Mouse (Mus musculus) kidney, postnatal 4 days (tissue): ENCODE measurements around the gene Lrguk.
A peak's percentile ranks its signal among the peaks of the same experiment; 100 is the strongest.

ENCODE experiments used
- DNase-seq, 2 experiments: peaks; one replicate each; pipeline ENCODE4 v3.0.0; 2021; ENCODE audit warnings: mixed read lengths in 2 of 2

The Lrguk gene

DNA sequence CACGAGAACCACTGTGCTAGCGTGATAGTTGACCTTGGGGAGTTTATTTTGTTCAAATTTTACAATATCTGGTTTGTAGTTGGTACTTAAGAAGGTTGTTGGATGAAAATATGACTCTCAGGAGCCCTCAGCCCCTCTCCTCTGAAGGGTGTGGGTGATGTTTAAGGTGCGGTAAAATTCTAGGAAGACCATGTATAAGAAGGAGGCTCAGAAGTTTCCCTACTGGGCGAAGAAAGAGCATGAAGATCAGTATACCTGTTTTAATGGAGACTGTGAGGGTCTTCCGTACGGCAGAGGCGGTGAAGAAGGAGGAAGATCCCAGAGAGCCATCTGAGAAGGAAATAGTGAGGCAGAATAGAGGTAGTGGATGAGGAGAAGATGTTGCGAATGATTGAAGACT is 38.0 kb downstream of the Lrguk start:
- DNase-seq = no peak

DNA sequence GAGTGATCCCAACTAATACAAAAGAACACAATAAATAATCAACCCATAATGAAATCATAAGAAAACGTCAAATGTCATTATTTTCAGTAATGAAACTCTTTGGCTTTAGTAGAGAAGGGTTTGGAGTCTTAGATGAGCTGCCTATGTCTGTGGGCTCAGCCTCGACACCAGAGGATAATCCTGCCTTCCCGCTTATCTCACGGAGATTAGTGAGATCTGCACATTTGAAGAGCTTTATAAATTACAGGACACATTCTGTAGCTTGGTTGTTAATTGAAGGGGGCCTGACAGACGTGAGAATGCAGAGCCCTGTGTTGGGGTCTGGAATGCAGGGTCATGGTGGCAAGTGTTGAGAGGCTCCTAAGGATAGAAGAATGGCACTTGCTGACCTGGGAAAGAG is 42.7 kb downstream of the Lrguk start:
- DNase-seq = no peak

- no peak for DNase-seq
Measured at GRCm38 (mm10) chr6:34073931-34074442, 44.7 kb downstream of the Lrguk start.

DNA sequence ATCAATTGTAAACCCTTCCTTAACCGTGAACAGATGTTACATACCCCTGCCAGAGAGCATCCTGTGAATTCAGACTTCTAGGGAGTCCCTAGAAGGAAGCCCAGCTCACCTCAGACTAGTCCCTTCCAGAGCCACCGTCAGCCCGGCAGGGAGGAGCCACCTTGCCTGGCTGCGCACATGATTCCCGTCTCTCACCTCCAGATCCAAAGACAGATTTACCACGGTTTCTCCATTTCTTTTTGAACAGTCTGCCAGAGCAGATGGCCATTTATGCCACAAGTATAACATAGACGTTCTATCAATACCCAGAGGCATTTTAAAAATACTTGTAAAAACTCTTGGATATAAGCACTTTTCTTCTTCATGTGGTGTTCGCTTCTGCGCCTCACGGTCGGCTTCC is 46.3 kb downstream of the Lrguk start:
- DNase-seq = no peak

DNA sequence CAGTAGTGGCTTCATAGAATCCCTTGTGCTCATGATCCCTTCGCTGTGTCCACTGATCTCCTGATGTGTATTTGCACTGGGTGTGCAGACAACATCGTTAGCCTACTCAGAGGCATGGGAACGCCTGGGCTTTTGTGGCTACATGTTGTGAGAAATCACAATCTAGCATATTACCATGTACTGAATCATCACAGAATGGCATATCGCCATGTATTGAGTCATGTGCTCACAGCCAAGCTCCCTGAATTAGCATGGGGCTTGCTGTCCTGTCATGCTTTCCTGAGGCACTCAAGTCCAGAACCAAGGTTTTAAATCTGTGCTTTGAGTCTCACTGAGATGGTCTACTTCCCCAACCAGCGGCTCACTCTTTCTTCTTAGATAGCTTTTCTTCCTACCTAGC is 54.2 kb downstream of the Lrguk start:
- no peak for DNase-seq

DNA sequence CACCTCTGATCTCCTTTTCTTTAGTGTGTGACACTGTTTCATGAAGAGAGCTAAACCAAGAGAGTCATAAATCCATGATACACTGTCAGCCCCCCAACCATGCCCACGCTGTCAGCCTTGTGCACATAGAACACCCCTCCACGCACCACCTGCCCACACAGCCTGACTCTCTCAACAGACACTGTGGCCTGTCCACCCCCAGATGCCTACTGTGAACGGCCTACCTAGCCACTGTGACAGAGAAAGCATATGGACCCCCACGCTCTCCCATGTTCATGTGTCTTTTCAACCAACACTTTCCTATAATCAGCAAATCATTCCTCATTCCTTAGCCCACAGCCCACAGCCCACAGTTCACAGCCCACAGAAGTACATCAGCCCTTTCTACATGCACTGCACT is 58.5 kb downstream of the Lrguk start:
- DNase-seq = no peak

GRCm38 (mm10) chr6:34088986-34089385 is 59.7 kb downstream of the Lrguk start:
- no peak for DNase-seq

- DNase-seq = no peak
Measured at GRCm38 (mm10) chr6:34091537-34091936, 62.3 kb downstream of the Lrguk start.

- peak in 1 of 2 experiments; percentile 16 for DNase-seq
Measured at GRCm38 (mm10) chr6:34096274-34096673, 67.0 kb downstream of the Lrguk start.

DNA sequence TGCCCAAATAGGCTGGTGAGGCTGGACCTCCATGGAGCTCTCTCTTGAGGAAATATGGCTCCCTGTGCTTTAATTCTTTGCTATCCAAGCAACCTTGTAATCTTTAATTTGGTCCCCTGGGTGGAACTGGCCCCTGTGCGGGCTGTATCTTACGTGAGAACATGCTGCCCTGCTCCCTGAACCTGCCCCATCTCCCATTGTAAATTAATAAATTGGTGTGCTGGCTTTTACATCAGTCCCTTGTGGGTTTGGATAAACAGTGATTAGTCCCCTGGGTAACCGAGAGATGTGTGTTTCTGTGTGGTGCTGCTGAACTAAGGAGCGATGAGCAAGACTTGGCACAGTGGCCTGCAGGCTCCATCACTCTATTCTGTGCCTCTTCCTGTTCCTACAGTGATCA is 67.7 kb downstream of the Lrguk start:
- no peak for DNase-seq

DNA sequence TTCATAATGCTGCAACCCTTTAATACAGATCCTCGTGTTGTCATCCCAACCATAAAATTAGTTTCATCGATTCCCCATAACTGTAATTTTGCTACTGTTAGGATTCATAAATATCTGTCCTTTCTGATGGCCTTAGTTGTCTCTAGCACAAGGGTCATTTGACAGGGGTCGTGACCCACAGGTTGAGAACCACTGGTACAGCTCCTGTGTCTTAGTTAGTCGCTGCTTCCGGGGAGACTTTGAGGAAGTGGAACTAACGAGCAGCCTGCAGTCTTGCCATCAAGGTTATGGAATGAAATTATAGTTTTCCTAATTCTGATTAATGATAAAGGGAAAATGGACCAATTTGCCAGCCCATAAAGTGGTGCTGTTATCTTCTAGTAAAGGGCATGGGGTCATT is 70.5 kb downstream of the Lrguk start:
- DNase-seq = no peak

DNA sequence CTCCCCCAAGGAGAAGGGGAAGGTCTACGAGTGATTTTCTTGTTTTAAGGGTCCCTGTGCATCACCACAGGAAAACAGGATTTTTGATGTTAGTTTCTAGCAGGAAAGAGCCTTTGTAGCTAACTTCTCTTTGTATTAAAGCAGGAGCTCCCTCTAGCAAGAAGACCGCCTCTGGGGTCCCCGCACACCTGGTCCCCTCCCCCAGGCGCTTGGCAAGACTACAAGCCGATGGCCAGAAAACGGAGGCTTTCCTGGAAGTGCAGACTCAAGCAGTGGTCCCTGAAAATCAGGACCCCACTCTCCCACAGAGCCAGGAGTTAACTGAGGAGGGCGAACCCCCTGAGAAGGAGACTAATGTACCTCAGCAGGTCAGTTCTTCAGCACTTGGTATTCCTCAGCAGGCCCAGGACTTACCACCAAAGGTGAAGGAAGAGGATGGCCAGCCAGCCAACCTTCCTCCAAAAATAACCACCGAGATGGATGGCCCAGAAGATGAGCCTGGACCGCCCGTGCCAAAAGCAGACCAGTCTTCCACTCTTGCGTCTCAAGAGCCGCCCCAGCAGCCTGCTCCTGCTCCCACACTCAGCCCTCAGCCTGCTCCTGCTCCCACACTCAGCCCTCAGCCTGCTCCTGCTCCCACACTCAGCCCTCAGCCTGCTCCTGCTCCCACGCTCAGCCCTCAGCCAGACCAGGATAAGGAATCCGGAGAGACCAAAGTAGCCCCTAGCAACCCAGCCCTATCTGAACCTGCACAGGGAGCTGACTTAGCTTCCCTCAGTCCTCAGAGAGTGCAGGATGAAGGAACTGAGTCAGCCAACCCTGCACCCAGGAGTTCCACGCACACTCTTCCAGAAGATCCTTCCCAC is 72.5 kb downstream of the Lrguk start:
- DNase-seq = peak; percentile 39 to 61

DNA sequence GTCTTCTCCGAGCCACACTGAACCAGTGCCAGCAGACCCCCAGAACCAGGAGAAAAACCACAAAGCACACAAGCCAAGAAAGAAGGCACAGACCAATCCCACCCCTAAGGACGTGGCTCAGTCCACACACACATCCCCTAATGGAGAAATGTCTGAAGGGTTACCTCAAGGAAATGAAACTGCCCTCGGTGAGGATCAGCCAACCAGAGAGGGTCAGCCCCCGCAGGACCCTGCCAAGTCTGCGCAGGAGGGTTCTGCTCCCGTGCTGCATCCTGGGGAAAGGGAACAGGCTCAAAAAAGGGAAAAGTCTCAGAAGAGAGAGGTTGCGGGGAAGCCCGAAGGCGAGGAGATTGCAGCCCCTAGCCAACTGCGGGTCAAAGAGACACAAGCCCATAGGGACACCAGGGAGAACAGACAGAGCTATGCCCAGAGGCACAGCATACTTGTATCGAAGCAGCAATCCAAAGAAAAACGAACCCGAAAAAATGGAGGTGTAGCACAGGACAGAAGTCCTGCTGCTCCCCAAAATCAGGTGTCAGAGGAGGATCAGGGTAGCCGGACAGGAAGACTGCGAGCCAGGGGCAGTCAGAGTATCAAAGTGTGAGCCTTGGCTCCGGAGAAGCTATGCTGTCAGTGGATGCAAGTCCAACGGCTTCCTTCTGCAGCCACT is 74.1 kb downstream of the Lrguk start:
- DNase-seq = peak; percentile 30 to 56

DNA sequence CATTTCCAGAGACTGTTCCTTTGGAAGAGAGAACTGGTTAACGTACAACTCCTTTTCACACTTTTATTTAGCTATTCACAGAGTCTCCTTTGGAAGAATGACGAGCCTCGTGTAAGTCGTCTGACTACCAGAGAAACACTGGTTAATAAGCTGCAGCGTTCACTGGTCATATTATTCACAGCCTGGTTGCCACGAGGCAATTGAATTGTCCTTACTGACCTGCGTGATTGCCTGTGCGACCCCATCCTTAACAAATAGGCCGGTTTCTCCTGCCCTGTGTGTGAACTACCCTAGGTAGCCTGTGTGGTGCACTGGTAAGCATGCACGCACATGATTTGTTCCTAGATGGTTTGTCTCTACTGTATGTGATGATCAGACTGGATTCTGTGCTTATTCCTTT is 81.3 kb downstream of the Lrguk start:
- peak in 1 of 2 experiments; percentile 7 for DNase-seq

DNA sequence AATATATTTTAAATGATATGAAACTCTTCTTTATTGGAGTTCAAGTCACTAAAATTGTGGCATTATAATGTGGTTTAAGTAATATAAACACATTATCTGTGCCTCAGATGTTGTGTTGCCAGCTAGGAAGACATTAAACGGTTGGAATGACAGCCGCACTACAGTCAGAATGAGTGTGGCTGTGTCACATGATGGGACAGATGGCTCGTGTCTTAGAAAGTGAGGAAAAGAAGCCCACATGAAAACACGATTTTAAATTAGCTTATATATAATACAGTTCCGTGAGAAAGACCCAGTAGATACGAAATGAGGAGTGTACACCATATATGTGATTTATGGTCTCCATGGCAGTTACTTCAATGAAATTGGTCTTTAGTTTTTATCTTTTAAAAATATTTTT is 82.2 kb downstream of the Lrguk start:
- DNase-seq = no peak

GRCm38 (mm10) chr6:34116838-34117478 is 87.7 kb downstream of the Lrguk start:
- DNase-seq = no peak

- DNase-seq = no peak
Measured at GRCm38 (mm10) chr6:34124401-34124800, 95.2 kb downstream of the Lrguk start.

- no peak for DNase-seq
Measured at GRCm38 (mm10) chr6:34129261-34129660, 100.0 kb downstream of the Lrguk start.

GRCm38 (mm10) chr6:34132391-34132790 is 103.1 kb downstream of the Lrguk start:
- no peak for DNase-seq

GRCm38 (mm10) chr6:34138366-34138765 is 109.1 kb downstream of the Lrguk start:
- no peak for DNase-seq

DNA sequence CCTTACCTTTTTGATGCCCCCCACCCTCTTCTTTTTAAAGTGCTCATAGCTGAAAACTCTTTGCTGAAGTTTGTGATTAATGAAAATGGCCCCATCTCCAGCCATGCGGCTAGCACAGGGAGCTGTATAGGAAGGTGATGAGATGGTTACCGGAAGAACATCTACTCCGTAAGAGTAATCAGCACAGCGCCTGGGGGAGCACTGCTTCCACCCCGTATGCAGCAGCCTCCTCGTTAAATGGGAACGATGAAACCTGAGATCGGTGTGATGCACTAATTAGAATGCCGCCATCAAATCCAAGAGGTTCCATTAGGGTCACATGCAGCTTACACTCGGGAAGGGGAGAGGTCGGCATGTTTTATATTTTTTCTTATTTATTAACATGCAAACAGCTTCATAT is 113.7 kb downstream of the Lrguk start:
- peak in 1 of 2 experiments; percentile 6 for DNase-seq

GRCm38 (mm10) chr6:34146042-34146441 is 116.8 kb downstream of the Lrguk start:
- peak; percentile 45 to 66 for DNase-seq

DNA sequence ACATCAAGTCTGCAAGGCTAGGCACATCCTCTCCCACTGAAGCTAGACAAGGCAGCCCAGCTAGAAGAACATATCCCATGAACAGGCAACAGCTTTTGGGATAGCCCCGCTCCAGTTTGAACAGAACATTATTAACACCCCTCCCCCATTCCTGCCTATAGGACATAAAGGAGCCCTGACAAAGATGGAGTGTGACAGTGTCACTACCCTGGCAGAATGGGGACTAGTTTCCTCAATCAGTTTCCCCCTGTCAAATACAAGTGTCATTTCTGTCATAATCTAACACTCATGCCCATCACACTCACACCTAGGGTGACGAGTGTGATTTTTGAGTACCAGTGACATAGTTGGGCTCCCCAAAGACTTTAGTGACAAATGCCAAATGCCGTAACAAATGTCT is 118.8 kb downstream of the Lrguk start:
- no peak for DNase-seq

- no peak for DNase-seq
Measured at GRCm38 (mm10) chr6:34148639-34149038, 119.4 kb downstream of the Lrguk start.
